Mouse (Mus musculus) forebrain, embryonic 16.5 days (tissue): ENCODE results near the gene Daam1. TPM values are rescaled to one million over a fixed set of nuclear protein-coding genes. Genes with fewer than 3 reads are reported as not detected.

Experiments
- ATAC-seq: fragments of 200-750 bp; cut with Nextera tagmentation; 2 replicates; pipeline ENCODE4 v1.8.0; 2017; ENCODE audit warnings: mild to moderate bottlenecking, moderate library complexity
- H3K27ac ChIP-seq: fragments of 300-500 bp; sonication (generic); 2 replicates; pipeline ENCODE4 v1.5.1; 2014; ENCODE audit warnings: low read length, control low read depth
- H3K27me3 ChIP-seq: fragments of 300-500 bp; sonication (generic); replicated peaks from 2 replicates; pipeline ENCODE4 v1.6.1; 2014; ENCODE audit warnings: low read length; ENCODE audit not compliant: control insufficient read depth, insufficient read depth
- H3K36me3 ChIP-seq: fragments of 300-500 bp; sonication (generic); 2 replicates; pipeline ENCODE4 v1.6.1; 2014; ENCODE audit not compliant: control insufficient read depth, insufficient read depth
- H3K4me1 ChIP-seq: fragments of 300-500 bp; sonication (generic); replicated peaks from 2 replicates; pipeline ENCODE4 v1.6.1; 2014; ENCODE audit warnings: low read length; ENCODE audit not compliant: control insufficient read depth, insufficient read depth
- H3K4me2 ChIP-seq: fragments of 300-500 bp; sonication (generic); 2 replicates; pipeline ENCODE4 v1.6.1; 2014; ENCODE audit warnings: mild to moderate bottlenecking, low read length, control low read depth
- H3K4me3 ChIP-seq: fragments of 300-500 bp; sonication (generic); replicated peaks from 2 replicates; pipeline ENCODE4 v1.5.1; 2014; ENCODE audit warnings: mild to moderate bottlenecking, low read length, control low read depth
- H3K9ac ChIP-seq: fragments of 300-500 bp; sonication (generic); replicated peaks from 2 replicates; pipeline ENCODE4 v1.6.1; 2014; ENCODE audit warnings: low read depth, low read length, control low read depth
- H3K9me3 ChIP-seq: fragments of 300-500 bp; sonication (generic); 2 replicates; pipeline ENCODE4 v1.6.1; 2016; ENCODE audit warnings: low read length; ENCODE audit not compliant: control insufficient read depth
- WGBS: fragments of 180-500 bp; shearing (Covaris S2); extraction: QIAGEN DNeasy Blood & Tissue Kit; methylation state at CpG from one replicate; pipeline ENCODE4 v1.1.7; 2014; 5-methylcytosine and 5-hydroxymethylcytosine counted together
- polyA plus RNA-seq: library from polyadenylated mRNA; unstranded; fragments of >200 nt; fragmentation: Nextera tagmentation; extraction: Ambion mirVana; gene quantifications from 2 replicates; pipeline ENCODE4 v1.2.1, GENCODE M21; 2015

Gene Daam1
- polyA plus RNA-seq, 1 experiment from 2014 or later: 29.7 TPM

DNA sequence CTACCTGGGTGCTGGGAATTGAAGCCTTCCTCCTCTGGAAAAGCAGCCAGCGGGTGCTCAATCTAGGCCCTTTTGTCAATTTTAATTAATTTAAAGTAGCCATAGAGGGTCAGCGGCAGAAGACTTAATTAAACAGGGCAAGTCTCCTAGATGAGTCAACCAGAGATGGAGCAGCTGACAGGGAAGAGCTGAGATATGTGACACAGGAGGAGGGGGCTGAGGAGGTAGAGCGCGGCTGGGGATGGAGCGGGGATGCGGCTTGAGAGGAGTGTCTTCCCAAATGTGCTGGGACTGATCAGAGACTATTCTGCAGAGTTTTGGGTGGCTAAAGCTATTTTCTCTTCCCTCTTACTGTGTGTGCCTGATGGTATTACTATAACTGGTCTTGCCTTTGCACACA, 6.0 kb upstream of the Daam1 start:
- Histone ChIP-seq H3K4me1 (peaks cover 3% of the 10 kb centered on the region; the same call in 1 of the 2 replicates), H3K9me3 (no peaks in the 10 kb centered on the region), H3K9ac (no peak overlapping the region), H3K27ac (no peak overlapping the region), H3K27me3 (no peaks in the 10 kb centered on the region), H3K36me3 (no peaks in the 10 kb centered on the region), H3K4me3 (no peak overlapping the region), H3K4me2 (no peak overlapping the region)
- 64% methylated on average over 6 of the region's 6 CpGs for WGBS
- ATAC-seq: no peak

DNA sequence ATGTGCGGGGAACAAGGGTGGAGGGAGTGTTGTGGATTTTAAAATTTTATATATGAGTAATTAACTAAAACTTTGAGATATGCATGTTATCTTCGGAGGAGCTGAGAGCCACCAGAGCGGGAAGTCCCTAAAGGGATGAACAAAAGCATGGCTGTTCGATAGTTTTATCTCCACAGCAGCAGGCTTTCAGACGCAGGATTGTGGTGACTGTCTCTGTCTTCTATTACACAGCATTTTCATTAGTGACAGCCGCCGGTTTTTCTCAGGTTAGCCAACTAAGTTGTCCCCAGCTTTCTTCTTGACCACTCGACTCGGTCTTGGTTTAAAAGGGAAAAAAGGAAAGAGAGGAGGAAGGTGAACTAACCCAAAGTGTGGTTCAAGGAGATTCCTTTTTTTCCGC, 739 bp upstream of the Daam1 start:
- H3K4me1 ChIP-seq: peaks cover 22% of the 10 kb centered on the region
- no peaks in the 10 kb centered on the region for H3K9me3 ChIP-seq
- peak overlapping the region; percentile 96 for H3K4me3 ChIP-seq
- peak overlapping the region; percentile 81 for H3K9ac ChIP-seq
- WGBS: 14% methylated on average over 10 of the region's 10 CpGs
- peak overlapping the region; percentile 69 for H3K27ac ChIP-seq
- no peak for ATAC-seq
- peak overlapping the region; percentile 72 for H3K4me2 ChIP-seq
- H3K27me3 ChIP-seq: no peaks in the 10 kb centered on the region
- no peaks in the 10 kb centered on the region for H3K36me3 ChIP-seq

DNA sequence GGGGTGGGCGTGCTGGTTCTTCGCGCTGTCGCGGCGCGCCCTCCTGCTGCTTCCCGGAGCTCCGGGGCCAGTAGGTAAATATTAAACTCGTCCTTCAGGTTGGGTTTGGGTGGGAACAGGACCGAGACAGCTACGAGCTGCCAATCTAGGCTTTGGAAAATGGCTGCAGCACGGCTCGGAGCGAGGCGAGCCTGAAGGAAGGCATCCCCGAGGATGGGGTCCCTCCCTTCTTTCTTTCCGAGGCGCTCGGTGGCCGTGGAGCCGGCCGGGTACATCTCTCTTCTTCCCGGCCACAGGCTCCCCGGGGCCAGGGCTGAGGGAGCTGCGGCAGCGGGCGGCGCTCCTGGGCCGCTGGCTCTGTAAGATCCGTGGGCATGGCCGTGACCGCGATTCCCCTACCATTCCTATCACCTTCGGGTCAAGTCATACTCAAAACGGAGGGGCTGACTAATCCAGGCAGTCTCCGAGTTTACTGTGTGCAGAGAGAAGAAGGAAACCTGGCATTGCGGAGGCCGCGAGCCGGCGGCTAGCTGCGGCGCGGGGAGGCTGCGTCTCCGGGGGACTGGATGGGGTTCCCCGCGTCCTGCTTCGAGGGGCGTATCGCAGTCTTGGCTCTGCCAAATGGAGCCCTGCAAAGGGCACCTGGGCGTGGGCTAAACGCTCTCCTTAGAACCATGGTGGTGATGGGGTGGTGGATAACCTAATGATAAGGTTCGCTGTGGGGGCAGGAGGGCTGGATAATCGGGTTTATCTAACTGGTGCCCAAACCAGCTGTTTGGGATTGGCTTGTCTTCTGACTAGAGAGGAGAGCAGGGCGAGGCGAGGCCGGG, 595 bp downstream of the Daam1 start:
- under 1% methylated on average over 59 of the region's 59 CpGs for WGBS

DNA sequence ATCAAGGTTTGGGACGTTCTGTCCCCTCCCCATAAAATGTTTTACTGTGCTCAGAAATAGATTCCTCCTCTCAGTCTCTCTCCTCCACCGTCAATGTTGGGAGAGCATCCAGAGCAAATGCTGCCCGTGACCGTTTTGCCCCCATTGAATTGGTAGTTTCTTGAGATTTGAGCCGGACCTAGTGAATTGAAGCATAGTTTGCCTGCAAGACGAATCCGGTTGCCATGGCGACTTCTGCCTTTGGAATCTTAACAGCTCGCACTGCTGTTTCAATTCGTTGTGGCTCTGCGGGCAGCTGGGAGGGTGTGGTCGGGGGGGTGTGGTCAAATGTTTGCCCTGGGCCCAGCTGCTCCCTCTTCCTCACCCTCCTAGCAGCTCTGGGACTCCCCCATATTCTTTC, 1.3 kb downstream of the Daam1 start:
- peak overlapping the region; percentile 95 for H3K27ac ChIP-seq
- under 1% methylated on average over 12 of the region's 12 CpGs for WGBS
- H3K4me2 ChIP-seq: peak overlapping the region; percentile 82
- peaks cover 35% of the 10 kb centered on the region for H3K4me1 ChIP-seq
- H3K4me3 ChIP-seq: peak overlapping the region; percentile 96
- no peaks in the 10 kb centered on the region for H3K27me3 ChIP-seq
- ATAC-seq: no peak
- H3K36me3 ChIP-seq: no peaks in the 10 kb centered on the region
- H3K9me3 ChIP-seq: no peaks in the 10 kb centered on the region
- peak overlapping the region; percentile 90 for H3K9ac ChIP-seq

More for the DNA sequence above, 595 bp downstream of the Daam1 start:
- Histone ChIP-seq H3K9me3 (no peaks in the 10 kb centered on the region), H3K9ac (peak overlapping the region; percentile 90), H3K27ac (peak overlapping the region; percentile 95), H3K4me2 (peak overlapping the region; percentile 82), H3K36me3 (no peaks in the 10 kb centered on the region), H3K27me3 (no peaks in the 10 kb centered on the region), H3K4me3 (peak overlapping the region; percentile 96), H3K4me1 (peaks cover 33% of the 10 kb centered on the region)
- peak; percentile 36 for ATAC-seq

DNA sequence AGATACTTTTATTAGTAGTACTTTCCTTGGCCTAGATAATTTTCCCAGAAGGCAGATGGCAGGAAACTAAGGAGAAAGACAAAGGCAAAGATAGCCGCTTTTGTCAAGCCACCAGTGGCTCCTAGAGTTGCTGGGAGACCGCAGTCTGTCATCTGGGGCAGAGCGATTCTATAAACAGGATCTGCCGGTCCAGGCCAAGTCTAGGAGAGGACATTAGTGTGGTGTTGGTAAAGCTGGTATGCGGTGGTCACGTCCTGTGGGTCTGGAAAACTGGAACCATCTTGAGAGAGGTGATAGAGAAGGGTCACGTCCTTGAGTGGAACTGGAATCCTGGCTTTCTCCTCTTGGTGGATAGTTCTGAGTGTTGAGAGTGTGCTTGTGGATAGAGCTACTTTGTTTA, 3.2 kb downstream of the Daam1 start:
- no peak for ATAC-seq
- H3K27ac ChIP-seq: no peak overlapping the region
- peaks cover 45% of the 10 kb centered on the region for H3K4me1 ChIP-seq
- H3K27me3 ChIP-seq: no peaks in the 10 kb centered on the region
- 73% methylated on average over 7 of the region's 7 CpGs for WGBS
- H3K4me2 ChIP-seq: no peak overlapping the region; the same call in 1 of the 2 replicates
- no peak overlapping the region for H3K9ac ChIP-seq
- H3K4me3 ChIP-seq: no peak overlapping the region
- no peaks in the 10 kb centered on the region for H3K36me3 ChIP-seq
- no peaks in the 10 kb centered on the region for H3K9me3 ChIP-seq

DNA sequence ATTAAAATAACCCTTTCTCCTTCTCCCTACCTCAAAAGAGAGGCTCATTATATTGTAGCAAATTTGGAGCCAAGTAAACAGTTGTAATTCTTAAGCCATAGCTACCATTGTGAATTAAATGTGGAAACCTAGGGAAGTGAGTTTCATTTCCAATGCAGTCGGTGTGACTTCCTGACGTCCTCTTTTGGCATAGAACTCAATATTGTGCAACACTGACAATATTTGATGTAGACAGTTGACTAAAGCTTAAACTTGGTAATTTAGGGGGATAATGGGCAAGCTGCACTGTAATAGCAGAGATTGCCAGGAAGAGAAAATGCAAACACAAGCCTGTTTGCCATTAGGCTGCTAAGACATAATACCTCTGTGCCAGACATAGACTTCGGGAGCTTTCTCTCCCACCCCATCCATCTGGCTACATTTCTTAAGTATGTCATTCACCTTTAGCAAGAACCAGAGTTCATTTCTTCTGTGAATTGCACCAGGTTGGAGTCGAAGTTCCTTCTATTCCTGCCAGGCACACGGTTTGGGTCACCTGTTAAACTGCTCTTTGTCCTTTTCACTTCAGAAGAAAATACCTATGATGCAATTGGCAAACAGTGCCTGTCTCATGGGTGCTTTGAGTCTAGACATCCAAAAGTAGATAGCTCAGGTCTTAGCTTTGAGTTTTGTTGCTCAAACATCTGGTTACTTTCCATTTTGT, 5.2 kb downstream of the Daam1 start:
- peaks cover 54% of the 10 kb centered on the region for H3K4me1 ChIP-seq
- H3K27me3 ChIP-seq: no peaks in the 10 kb centered on the region
- H3K4me2 ChIP-seq: no peak overlapping the region
- H3K27ac ChIP-seq: no peak overlapping the region
- WGBS: 40% methylated on average over 5 of the region's 5 CpGs
- no peak for ATAC-seq
- no peaks in the 10 kb centered on the region for H3K9me3 ChIP-seq
- H3K9ac ChIP-seq: no peak overlapping the region
- H3K36me3 ChIP-seq: no peaks in the 10 kb centered on the region
- no peak overlapping the region for H3K4me3 ChIP-seq

DNA sequence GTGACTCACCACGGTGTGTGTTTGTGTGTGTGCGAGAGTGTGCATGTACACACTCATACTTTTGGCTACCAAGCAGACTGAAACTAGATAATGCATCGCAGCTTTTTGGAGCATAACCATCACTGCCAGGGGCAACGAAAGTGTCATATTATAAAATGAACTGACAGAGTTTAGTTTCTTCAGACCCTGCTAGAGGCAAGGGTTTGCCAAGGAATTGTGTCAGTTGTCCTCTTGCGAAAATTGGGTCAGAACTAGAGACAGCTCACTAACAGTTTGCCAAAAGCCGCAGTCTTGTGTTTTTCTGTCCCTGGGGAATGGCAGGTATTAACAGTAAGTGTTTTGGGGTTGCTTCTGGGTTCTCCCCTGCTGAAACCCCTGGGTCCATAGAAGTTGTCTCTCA, 5.9 kb downstream of the Daam1 start:
- Histone ChIP-seq H3K4me1 (peaks cover 54% of the 10 kb centered on the region), H3K36me3 (no peaks in the 10 kb centered on the region), H3K4me3 (no peak overlapping the region), H3K4me2 (no peak overlapping the region), H3K27ac (no peak overlapping the region), H3K9ac (no peak overlapping the region), H3K9me3 (no peaks in the 10 kb centered on the region), H3K27me3 (no peaks in the 10 kb centered on the region)
- 87% methylated on average over 6 of the region's 6 CpGs for WGBS
- no peak for ATAC-seq

DNA sequence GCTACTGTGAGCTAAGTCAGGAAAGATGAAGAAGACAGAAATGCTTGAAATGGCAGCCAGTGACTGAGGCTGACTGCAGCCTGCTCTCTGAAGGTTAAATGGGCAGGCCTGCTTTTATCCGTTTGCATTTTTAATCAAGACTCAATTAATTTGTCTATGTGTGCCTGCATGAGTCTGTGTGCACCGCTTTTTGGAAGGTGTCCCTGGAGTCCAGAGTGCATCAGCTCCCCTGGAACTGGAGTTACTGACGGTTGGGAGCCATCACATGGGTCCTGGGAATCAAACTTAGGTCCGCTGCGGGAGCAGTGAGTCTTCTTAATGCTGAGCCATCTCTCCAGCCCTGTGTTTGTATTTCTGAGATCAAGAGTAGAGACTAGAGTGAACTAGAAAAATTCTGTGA, 6.7 kb downstream of the Daam1 start:
- Histone ChIP-seq H3K4me2 (no peak overlapping the region), H3K36me3 (no peaks in the 10 kb centered on the region), H3K9me3 (no peaks in the 10 kb centered on the region), H3K9ac (no peak overlapping the region), H3K27me3 (no peaks in the 10 kb centered on the region), H3K27ac (no peak overlapping the region), H3K4me3 (no peak overlapping the region), H3K4me1 (peaks cover 57% of the 10 kb centered on the region)
- 79% methylated on average over 5 of the region's 5 CpGs for WGBS
- ATAC-seq: no peak

DNA sequence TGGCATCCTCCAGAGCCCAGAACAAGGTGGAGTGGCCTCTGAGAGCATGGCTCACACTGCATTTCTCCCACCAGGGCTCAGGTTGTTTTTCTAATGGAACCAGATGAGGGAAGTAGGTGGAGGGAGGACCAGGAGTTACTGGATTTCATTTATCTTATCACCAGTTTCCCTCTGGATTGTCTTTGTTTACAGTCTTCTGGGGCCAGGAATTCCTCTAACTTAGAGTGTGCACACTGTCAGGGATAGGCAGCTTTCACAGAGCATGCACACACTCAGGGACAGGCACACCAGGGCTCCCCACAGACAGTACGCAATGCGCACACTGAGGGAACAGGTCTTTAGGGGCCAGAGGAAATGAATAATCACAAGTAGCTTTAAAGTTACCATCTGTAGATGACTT, 7.4 kb downstream of the Daam1 start:
- no peak overlapping the region for H3K4me2 ChIP-seq
- 79% methylated on average over 2 of the region's 2 CpGs for WGBS
- ATAC-seq: no peak; the same call in 1 of the 2 replicates
- no peaks in the 10 kb centered on the region for H3K9me3 ChIP-seq
- H3K36me3 ChIP-seq: no peaks in the 10 kb centered on the region
- no peak overlapping the region for H3K9ac ChIP-seq
- no peak overlapping the region for H3K27ac ChIP-seq
- no peak overlapping the region for H3K4me3 ChIP-seq
- peaks cover 51% of the 10 kb centered on the region for H3K4me1 ChIP-seq
- H3K27me3 ChIP-seq: no peaks in the 10 kb centered on the region
